Mouse (Mus musculus) stomach, postnatal 0 days (tissue): ENCODE results near the gene Tjp1.

Experiments
- CTCF ChIP-seq: IDR thresholded peaks from 2 replicates; pipeline ENCODE4 v1.5.1; 2016; ENCODE audit warnings: antibody characterized with exemption, low read depth, mild to moderate bottlenecking, moderate library complexity
- EP300 ChIP-seq: optimal IDR thresholded peaks from 2 replicates; pipeline ENCODE3; 2016; ENCODE audit warnings: antibody characterized with exemption

DNA sequence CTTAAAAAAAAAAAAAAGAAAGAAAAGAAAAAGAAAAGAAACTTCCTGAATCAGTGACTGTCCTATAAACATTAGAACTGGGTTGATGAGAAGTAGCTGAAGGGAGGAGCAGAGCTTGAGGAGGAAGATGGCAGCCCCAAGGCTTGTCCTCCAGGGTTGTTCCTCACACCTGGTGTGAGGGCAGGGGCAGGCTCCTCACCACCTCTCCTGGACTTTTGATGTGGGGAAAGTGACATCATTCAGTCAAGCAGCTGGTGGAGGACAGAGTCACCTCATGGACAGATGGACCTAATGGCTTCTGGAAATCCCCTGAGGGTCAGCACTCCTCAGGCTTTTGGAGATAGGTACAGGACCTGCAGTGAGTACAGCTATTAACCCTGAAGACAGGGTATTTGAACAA is 126.0 kb downstream of the Tjp1 start:
- TF ChIP-seq CTCF = no peak
- TF ChIP-seq EP300 = no peak
